In genomic region chr6:85332351-85332999, GRCm38 (mm10) we compare ENCODE assay signal across 8 mouse cellular contexts. TPM values are rescaled to one million over a fixed set of nuclear protein-coding genes. Genes with fewer than 3 reads are reported as not detected.
A peak's percentile ranks its signal among the peaks of the same experiment; 100 is the strongest.
DNase-seq lines count a peak whose midpoint lies in the region; ATAC-seq and TF ChIP-seq lines count a peak whose summit lies in the region.

No protein-coding gene starts in this region.

- H3K27me3 ChIP-seq in kidney, embryonic 14.5 days (ENCODE audit: control insufficient read depth, insufficient read depth, low read length) = no peaks in the 10 kb centered on the region
- H3K27me3 ChIP-seq in forebrain, embryonic 13.5 days = peaks cover 10% of the 10 kb centered on the region
- no peaks in the 10 kb centered on the region for H3K27me3 ChIP-seq in kidney, postnatal 0 days (ENCODE audit: insufficient read depth, low read length)
- peaks cover 14% of the 10 kb centered on the region for H3K27me3 ChIP-seq in midbrain, embryonic 12.5 days

- no peaks in the 10 kb centered on the region for H3K36me3 ChIP-seq in kidney, embryonic 14.5 days (ENCODE audit: control insufficient read depth, insufficient read depth, low read length)
- peaks cover 8% of the 10 kb centered on the region; the same call in 1 of the 2 replicates for H3K36me3 ChIP-seq in forebrain, embryonic 13.5 days (ENCODE audit: poor library complexity, severe bottlenecking)
- H3K36me3 ChIP-seq in kidney, postnatal 0 days (ENCODE audit: insufficient read depth, low read length) = 0 out of 2 replicates have a peak, but pooled peaks cover 6% of the 10 kb centered on the region
- H3K36me3 ChIP-seq in midbrain, embryonic 12.5 days = no peaks in the 10 kb centered on the region

- no peak for TF ChIP-seq CTCF in kidney, postnatal 0 days (IDR thresholded peaks at IDR 0.05; ENCODE audit: low read depth)

- H3K9me3 ChIP-seq in kidney, embryonic 14.5 days (ENCODE audit: control insufficient read depth, low read length) = no peaks in the 10 kb centered on the region
- H3K9me3 ChIP-seq in forebrain, embryonic 13.5 days (replicated peaks) = no peaks in the 10 kb centered on the region
- no peaks in the 10 kb centered on the region for H3K9me3 ChIP-seq in kidney, postnatal 0 days (replicated peaks; ENCODE audit: low read length)
- no peaks in the 10 kb centered on the region for H3K9me3 ChIP-seq in midbrain, embryonic 12.5 days

- DNase-seq in kidney, adult 18-20 months = no peak
- DNase-seq in adrenal gland, postnatal 10 days = peak; percentile 51
- DNase-seq in kidney, postnatal 0 days (ENCODE audit: low spot score) = no peak
- DNase-seq in left cerebral cortex, adult 8-10 months (ENCODE audit: low spot score in 2 of 2) = no peak
- no peak for DNase-seq in right cerebral cortex, adult 18-20 months

- ATAC-seq in kidney, embryonic 14.5 days (ENCODE audit: low FRiP score, low TSS enrichment) = peak; percentile 57
- peak; percentile 41 for ATAC-seq in forebrain, embryonic 13.5 days
- peak; percentile 53 for ATAC-seq in kidney, postnatal 0 days (replicated peaks; ENCODE audit: low FRiP score, low read depth)
- ATAC-seq in midbrain, embryonic 12.5 days (ENCODE audit: low FRiP score, low read depth) = no peak

- H3K4me1 ChIP-seq in kidney, embryonic 14.5 days (ENCODE audit: control insufficient read depth, insufficient read depth, low read length) = peaks cover 7% of the 10 kb centered on the region; the same call in 1 of the 2 replicates
- peaks cover 12% of the 10 kb centered on the region for H3K4me1 ChIP-seq in forebrain, embryonic 13.5 days
- no peaks in the 10 kb centered on the region; the same call in 1 of the 2 replicates for H3K4me1 ChIP-seq in kidney, postnatal 0 days (replicated peaks; ENCODE audit: insufficient read depth, low read length)
- H3K4me1 ChIP-seq in midbrain, embryonic 12.5 days = peaks cover 11% of the 10 kb centered on the region

- no peak overlapping the region for H3K27ac ChIP-seq in kidney, embryonic 14.5 days (ENCODE audit: low read depth, low read length)
- H3K27ac ChIP-seq in forebrain, embryonic 13.5 days = peak overlapping the region; percentile 88
- H3K27ac ChIP-seq in kidney, postnatal 0 days = peak overlapping the region; percentile 93
- peak overlapping the region; percentile 91 for H3K27ac ChIP-seq in midbrain, embryonic 12.5 days (replicated peaks)

- WGBS in kidney, embryonic 14.5 days = under 1% methylated on average over 41 of the region's 41 CpGs
- WGBS in forebrain, embryonic 13.5 days = under 1% methylated on average over 41 of the region's 41 CpGs
- WGBS in kidney, postnatal 0 days = under 1% methylated on average over 41 of the region's 41 CpGs
- under 1% methylated on average over 41 of the region's 41 CpGs for WGBS in midbrain, embryonic 12.5 days

- peak overlapping the region; percentile 74 for H3K4me3 ChIP-seq in kidney, embryonic 14.5 days (ENCODE audit: low read length)
- H3K4me3 ChIP-seq in forebrain, embryonic 13.5 days = peak overlapping the region; percentile 65
- H3K4me3 ChIP-seq in kidney, postnatal 0 days (replicated peaks; ENCODE audit: low read depth, low read length) = peak overlapping the region; percentile 79
- H3K4me3 ChIP-seq in midbrain, embryonic 12.5 days = peak overlapping the region; percentile 67

- H3K9ac ChIP-seq in kidney, embryonic 14.5 days (ENCODE audit: low read depth, low read length) = peak overlapping the region; percentile 63
- peak overlapping the region; percentile 82 for H3K9ac ChIP-seq in forebrain, embryonic 13.5 days
- H3K9ac ChIP-seq in kidney, postnatal 0 days (ENCODE audit: low read depth, low read length) = peak overlapping the region; percentile 83
- H3K9ac ChIP-seq in midbrain, embryonic 12.5 days (replicated peaks) = peak overlapping the region; percentile 64

- H3K4me2 ChIP-seq in kidney, embryonic 14.5 days (replicated peaks; ENCODE audit: low read depth, low read length) = peak overlapping the region; percentile 96
- peak overlapping the region; percentile 92 for H3K4me2 ChIP-seq in forebrain, embryonic 13.5 days
- H3K4me2 ChIP-seq in kidney, postnatal 0 days (ENCODE audit: low read length) = peak overlapping the region; percentile 99
- peak overlapping the region; percentile 96 for H3K4me2 ChIP-seq in midbrain, embryonic 12.5 days (replicated peaks)

RNA-seq across cellular contexts. Expression of gene Sfxn5, which starts 0.7 kb away (rescaled TPM):
- polyA plus RNA-seq in kidney, embryonic 14.5 days (2014; fragmentation: Nextera tagmentation; extraction: Ambion mirVana) = 9.3 and 11.9 TPM in 2 replicates
- total RNA-seq in adrenal gland, postnatal 10 days (2021) = 10 to 100 TPM; 21.5 to 23.1 TPM
- polyA plus RNA-seq in forebrain, embryonic 13.5 days (2015; fragmentation: Nextera tagmentation; extraction: Ambion mirVana) = 20.9 and 22.7 TPM in 2 replicates
- polyA plus RNA-seq in kidney, postnatal 0 days (2015; fragmentation: Nextera tagmentation; extraction: Ambion mirVana) = 12.9 and 15.7 TPM in 2 replicates
- polyA plus RNA-seq in midbrain, embryonic 12.5 days (2016; fragmentation: Nextera tagmentation; extraction: Ambion mirVana) = 8.2 and 9.5 TPM in 2 replicates
- 100 to 1,000 TPM; 177 to 201 (median 188) TPM for total RNA-seq in left cerebral cortex, adult 8-10 months (2022)

RNA-seq across cellular contexts. Expression of gene Rab11fip5, which starts 42.0 kb away (rescaled TPM):
- 7.7 and 9.0 TPM in 2 replicates for polyA plus RNA-seq in kidney, embryonic 14.5 days (2014; fragmentation: Nextera tagmentation; extraction: Ambion mirVana)
- total RNA-seq in adrenal gland, postnatal 10 days (2021) = 10 to 100 TPM; 24.5 to 32.4 TPM
- polyA plus RNA-seq in forebrain, embryonic 13.5 days (2015; fragmentation: Nextera tagmentation; extraction: Ambion mirVana) = 7.1 and 8.5 TPM in 2 replicates
- polyA plus RNA-seq in kidney, postnatal 0 days (2015; fragmentation: Nextera tagmentation; extraction: Ambion mirVana) = 21.0 and 21.2 TPM in 2 replicates
- polyA plus RNA-seq in midbrain, embryonic 12.5 days (2016; fragmentation: Nextera tagmentation; extraction: Ambion mirVana) = 9.7 and 10.1 TPM in 2 replicates
- total RNA-seq in left cerebral cortex, adult 8-10 months (2022) = 10 to 100 TPM; 76.8 to 87.2 (median 83.1) TPM
